Mouse (Mus musculus) testis, postnatal 10 days (tissue): Measurements from ENCODE around the gene Ddah2.
"Not testable (repeated sequence)": the region's sequence is repeated elsewhere in the genome, so short reads cannot be mapped to it uniquely, and the experiment has no call there.

Source experiments
- DNase-seq: peaks from one replicate; pipeline ENCODE4 v3.0.0; 2021; ENCODE audit warnings: low spot score

Gene Ddah2

DNA sequence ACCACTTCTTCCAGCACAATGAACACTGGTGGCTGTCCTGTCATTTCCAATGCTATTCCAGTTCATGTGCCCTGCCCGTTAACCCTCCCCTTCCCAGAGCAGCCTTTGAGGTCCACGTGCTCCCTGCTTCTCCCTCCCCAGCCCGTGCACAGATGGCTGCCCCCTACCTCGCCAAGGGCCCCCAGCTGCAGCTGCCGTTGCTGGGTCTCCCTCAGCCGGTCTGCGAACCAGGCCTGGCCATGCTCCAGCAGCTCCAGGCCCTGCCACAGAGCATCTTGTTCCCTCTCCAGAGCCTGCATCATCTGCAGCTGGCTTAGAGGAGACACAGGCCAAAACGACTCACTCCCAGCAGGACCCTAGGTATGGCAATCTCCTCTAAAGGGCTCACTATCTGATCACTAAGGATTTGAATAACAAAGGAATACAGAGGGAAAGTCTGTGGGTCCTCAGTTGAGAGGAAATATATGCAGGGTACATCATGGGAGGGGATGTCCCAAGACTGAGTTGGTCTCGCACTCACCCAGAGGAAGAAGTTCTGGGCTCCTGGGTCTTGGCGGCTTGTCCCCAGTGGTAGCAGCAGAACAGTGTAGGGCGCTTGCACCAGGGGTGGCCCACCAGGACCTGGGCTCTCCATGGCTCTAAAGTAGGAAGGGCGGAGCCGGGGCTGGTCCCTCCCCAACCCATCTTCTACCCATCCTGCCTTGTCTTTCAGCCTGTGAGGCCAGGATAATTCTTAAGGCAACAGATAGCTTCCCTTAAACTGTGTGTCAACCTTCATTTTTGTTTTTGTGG is 31.4 kb upstream of the Ddah2 start, which contains the start of gene Sapcd1:
Gene Sapcd1 (minus strand): TSS at position 740 of the 792 bp plus-strand sequence.
- peak; percentile 77 for DNase-seq

DNA sequence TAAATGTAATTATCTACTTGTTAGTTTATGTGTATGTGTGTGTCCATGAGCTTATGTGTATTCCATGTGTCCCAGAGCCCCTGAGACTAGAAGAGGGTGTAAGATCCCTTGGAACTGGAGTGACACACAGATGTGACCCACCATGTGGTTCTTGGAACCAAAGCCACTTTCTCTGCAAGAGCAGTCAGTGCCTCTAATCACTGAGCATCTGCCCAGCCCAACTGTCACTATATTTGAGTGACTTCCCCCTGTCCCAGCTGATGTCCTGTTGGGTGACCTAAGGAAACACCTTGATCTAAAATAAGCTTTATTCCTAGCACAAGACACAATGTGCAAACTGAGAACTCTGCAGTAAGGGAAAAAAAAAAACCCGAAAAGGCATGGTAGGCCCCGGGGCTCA is 30.5 kb upstream of the Ddah2 start:
- no peak for DNase-seq

DNA sequence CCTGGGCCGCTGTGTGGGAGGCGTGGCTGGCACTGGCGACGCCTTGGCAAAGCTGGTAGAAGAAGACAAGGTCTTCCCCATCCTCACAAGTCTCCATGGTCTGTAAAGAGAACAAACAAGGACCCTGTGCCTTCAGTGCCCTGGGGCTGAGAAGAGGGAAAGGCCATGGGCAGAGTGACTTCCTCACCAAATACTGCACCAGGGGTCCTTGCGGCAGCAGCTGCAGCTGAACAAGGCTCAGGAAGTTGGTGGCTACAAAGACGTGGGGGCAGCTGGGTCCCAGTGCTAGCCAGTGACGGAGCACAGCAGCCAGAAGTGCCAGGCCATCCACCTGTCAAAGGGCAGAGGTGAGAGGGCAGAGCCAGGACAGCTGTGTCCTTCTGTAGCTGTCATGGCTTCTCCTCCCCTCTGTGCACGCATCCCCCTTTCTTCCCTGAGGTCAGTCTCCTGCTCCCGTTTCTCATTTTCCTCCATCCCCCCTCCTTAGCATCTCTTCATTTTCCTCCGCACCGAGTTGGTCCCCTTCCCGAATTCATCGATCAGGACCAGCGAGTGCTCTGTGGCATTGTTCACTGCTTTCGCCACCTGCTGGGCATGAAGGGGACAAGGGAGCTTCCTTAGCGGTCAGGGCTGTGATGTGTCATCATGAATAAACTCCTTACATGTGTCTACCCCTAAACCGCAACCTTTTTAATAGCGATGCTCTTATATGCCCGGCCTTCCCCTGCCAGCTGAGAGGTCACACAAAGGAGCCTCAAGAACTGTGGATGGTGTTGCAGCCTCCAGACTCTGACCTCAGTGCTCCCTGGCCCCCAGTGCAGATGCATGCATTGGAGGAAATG is 28.9 kb upstream of the Ddah2 start:
- DNase-seq, result no peak

DNA sequence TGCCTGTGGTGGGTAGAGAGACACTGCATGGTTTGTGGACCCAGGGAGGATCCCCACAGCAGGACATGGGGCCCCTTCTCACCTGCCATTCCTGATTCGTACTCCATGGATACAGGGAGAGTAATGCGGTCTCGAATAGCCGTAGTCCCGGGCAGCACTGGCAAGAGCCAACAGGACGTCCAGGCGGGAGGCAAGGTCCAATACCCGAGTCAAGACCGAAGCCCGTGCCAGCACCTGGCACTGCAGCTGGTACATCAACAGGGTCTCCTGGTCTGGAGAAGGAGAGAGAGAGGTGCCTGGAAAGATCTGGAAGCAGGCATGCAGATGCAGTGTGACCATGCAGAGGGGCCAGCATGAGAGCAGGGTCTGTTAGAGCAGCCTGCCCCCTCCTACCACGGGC is 27.6 kb upstream of the Ddah2 start:
- DNase-seq, result no peak

DNA sequence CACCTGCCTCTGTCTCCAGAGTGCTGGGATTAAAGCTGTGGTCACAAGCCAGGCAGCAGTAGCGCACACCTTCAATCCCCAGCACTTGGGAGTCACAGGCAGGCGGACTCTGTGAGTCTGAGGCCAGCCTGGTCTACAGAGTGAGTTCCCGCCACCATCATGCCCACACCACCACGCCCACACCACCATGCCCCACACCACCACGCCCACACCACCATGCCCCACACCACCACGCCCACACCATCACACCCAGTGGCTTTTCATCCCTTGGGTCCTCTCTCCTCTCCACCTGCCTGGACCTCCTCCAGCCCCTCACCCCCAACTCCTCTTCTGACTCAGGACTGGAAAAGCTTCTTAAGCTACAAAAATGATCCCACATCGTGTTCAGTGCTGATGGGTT is 27.0 kb upstream of the Ddah2 start:
- no peak for DNase-seq

DNA sequence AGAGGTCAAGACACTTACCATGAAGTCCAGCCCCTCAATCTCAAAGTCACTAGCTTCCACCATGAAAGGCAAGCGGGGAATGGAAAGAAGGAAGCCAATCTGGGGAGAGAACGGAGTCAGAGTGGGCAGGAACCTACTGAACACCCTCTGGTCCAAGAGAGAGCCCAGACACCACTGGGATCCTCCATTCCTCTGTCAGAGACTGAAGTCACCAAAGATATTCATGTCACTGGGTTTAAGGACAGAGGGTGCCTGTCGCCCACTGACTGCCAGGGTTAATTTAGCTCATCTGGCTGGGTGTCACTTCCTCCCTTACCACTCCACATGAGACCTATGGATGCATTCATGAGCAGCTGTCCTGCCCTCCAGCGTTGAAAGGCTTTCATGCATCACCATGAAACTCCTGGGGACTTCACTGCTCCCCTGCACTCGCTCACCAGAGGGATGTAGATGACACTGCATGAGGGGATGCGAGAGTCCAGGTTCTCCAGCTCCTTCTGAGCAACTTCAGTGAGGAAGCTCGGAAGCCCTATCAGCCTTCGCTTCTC is 26.4 kb upstream of the Ddah2 start:
- no peak for DNase-seq

DNA sequence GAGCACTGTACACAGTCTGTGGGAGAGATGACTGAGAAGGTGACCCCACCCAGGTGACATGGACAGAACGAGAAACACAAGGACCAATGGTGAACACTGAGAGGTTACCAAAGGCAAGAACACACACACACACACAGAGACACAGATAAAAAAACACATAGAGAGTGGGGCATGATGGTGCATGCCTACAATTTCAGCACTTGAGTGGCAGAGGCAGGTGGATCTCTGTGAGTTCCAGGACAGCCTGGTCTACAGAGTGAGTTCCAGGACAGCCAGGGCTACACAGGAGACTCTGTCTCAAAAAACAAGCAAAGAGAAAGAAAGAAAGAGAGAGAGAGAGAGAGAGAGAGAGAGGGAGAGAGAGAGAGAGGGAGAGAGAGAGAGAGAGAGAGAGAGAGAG is 25.1 kb upstream of the Ddah2 start:
- DNase-seq, result not testable (repeated sequence)

DNA sequence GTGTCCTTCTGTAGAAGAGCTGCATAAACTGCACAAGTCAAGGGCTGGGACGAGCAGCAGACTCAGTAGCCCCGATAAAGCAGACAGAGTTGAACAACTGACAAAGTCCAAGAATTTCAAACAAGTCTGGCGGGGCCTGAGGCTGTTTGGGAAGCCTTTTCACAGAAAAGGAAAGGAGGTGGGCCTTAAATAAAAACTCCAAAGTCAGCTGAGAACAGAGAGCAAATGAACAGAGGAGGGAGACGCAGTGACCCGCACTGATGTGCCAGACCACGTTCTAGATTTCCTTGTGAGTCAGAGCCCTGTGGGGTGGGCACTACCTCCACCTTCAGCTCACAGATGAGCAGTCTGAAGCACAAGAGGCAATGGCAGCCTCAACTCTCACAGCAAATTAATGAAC is 23.9 kb upstream of the Ddah2 start:
- DNase-seq, result no peak

DNA sequence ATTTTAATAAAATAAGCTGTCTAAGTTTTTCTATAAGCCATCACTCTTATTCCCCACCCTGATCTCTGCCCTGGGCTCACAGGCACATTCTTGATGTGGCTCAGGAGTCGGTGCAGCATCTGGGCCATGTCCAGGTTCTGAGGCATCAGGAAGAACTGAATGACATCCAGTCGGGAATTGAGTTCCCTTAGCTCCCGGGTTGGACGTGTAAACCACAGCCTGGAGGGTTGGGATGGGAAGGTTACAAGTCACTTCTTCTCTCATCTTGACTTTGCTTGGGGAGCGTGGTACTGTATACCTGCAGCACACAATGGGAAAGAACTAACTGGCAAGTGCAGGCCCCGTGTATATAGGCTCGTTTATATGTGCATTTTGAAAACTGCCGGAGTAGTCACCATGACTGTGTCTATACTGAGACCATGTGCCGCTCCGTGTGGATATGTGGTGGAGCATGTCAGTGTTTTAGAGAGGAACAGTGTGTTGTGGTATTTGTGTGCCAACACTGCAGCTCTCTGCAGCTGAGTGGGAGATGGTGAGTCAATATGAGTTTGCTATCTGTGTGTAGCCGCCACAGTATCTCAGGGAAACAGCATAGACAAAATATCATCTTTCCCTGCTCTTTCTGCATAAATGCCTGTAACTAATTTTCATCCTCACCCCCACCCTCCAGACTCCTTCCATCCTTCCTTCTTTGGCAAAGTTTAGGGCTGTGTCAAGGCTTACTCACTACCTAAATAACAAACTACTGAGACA is 19.5 kb upstream of the Ddah2 start:
- no peak for DNase-seq

DNA sequence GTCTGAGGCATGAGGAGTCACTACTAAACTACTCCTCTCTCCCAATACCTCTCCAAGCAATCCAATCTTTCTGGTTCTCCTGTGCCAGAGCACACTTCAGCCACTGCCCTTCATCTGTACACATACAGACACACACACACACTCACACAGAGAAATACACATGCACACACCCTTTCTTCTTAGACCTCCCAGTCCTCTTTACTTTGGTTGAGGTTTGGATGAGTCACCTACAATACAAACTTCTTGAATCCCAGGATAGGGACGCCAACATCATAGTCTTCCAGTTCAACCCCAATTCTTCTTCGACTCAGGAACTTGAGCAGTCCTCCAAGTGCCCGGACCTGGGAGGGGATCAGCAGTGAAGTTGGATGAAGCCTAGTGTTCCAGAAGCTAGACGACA is 15.0 kb upstream of the Ddah2 start:
- DNase-seq, result no peak

DNA sequence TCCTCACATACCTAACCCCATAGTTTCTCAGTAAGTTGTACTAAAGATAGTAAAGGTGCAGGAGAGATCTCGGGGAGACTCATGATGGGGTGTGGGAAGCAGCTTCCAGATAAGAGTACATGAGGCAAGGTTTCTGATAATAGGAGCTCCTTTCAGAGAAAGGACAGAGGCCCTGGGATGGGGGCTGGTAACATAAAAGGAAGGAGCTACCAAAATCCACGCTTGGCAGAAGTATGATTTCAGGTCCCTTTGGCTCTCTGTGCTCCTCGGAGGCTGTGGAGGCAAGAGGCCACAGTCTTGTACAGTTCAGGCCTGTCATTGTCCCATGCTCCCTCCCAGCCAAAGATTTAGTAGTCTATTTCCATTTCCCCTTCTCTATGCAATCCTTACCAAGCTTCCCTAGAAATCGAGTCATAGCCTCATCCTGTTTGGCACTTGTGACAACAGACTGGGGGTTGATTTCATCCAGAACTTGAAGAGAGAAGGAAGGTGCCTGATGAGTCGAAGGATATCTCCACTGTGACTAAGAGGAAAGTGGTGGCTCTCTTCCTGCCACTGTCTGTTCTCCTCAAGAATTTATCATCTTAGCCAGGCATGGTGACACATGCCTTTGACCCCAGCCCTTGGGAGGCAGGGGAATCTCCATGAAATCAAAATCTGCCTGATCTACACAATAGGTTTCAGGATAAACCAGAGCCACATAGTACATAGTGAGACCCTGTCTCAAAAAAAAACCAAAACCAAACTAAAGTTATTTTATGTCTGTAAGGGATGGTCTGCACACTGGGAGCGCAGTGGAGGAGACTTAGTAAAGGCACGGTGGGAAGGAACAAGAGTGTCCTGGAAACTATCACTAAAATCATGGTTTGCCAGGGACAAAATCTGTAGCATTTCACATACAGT is 13.7 kb upstream of the Ddah2 start:
- no peak for DNase-seq

DNA sequence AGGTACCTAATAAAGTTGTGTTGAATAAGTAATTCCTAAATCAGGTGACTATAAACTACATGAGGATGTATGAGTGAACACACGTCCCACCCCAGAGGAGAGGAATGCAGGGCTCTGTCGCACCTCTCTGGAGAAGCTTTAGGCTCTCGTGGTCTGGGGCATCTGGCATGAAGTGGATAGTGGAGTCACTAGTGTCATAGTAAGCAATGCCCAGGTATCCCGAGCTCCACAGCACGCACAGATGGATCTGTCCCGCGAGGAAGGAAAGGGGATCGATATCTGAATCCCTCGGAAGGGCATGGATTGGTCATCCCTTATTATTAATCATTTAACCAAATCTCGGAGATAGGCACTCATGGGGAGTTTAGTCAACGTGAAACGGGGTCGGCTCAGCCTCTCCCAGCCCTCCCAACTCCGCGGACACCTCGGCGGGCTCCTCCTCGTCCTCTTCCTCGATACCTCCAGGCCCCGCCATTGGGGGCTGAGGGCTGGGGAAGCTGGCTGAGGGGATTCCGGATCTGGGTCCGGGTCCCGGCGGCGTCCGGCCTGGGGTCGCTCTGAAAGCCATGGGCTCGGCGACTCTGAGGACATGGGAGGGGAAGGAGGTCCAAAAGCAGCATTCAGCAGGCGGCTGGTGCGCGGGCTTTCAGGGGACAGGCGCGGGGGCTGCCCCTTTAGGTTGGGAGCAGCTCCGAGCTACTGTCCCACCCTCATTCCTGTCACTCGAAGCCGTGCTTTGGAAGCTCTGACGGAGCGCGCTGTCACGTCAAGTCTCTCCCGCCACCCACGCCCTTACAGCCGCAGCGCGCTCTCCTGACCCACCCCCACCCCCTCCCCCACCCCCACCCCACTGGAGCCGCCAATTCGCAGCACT is 12.8 kb upstream of the Ddah2 start:
- no peak for DNase-seq

DNA sequence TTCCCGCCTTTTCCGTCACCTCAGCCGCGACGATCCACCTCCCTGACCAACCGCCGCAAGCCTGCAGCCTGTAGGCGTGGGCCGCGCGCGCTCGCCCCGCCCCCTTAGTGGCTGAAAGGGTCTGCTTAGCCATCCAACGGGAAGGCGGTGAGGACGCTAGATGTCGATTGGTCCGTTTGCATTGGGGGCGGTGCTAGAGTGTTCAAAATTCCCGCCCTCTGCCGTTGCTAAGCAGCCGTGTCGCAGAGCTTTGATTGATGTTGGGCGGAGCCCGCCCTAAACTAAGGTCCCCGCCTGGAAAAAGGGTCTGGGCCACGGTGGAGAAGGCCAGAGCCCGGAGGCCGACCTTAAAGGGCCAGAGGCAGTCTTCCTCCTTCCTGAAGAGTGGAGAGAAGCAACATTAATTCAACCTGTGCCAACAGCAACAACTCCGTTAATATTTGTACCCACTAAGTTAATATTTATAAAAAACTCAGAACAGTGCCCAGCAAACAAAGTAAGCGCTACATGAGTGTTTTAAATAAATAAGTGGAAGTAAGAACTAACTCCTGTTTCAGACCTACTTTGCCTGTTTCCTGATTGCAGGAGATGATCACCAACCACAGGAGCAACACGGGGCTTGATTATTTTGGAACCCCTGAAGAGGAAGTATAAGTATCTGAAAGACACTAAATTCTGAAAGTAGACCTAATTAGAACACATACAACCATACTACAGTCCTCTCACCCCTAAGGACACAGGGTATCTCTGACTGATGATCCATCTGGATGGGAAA is 12.0 kb upstream of the Ddah2 start, which contains the start of gene Msh5:
Gene Msh5 (minus strand): TSS at position 65 of the 775 bp plus-strand sequence.
- peak; percentile 99 for DNase-seq

DNA sequence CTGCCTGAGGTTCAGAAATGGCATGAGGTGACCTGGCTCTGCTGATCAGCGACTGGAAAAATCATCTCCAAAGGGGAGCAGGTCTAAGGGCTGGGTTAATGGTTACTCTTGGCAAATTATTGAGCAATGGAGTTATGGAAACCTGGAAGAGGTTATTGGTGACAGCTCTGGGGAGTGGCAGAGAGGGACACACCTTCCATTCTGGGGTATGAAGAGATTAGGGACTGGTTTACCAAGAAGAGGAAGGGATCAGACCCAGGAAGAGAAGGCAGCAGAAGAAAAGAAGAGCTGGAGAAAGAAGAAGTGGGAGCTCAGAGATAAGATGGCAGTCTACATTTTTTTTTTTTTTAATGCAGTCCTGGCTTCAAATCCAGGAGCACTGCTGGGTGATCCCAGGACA is 11.1 kb upstream of the Ddah2 start:
- no peak for DNase-seq

DNA sequence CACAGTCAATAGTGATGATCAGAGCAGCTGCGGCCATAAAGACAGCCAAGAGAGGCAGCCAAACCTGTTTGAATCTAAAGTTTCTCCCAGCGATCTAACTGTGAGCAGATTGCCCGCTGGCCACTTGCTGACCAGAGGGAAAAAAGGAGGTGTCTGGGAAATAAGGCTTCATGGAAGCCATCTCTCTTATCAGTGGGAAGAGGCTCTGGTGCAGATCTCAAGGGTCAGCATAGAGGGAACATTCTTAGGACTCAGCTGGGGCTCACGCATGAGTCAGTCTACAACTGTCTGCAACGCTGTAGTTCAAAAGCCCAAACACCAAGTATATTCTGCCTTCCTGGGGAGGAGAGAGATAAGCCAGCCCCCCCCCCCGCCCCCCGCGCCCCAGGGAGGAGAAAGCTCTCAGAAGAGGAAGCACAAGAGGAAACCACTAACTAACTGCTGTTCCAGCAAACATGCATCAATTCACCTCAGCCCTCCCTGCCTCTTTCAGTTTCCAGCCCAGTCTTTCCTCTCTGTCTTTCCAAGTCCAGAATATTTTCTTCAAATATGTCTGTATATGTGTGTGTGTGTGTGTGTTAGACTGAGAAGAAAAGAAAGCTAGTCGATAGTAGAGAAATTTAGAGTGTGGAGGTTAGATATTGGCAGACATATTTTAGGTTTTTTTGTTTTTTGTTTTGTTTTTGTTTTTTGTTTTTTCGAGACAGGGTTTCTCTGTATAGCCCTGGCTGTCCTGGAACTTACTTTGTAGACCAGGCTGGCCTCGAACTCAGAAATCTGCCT is 10.5 kb upstream of the Ddah2 start:
- no peak for DNase-seq

DNA sequence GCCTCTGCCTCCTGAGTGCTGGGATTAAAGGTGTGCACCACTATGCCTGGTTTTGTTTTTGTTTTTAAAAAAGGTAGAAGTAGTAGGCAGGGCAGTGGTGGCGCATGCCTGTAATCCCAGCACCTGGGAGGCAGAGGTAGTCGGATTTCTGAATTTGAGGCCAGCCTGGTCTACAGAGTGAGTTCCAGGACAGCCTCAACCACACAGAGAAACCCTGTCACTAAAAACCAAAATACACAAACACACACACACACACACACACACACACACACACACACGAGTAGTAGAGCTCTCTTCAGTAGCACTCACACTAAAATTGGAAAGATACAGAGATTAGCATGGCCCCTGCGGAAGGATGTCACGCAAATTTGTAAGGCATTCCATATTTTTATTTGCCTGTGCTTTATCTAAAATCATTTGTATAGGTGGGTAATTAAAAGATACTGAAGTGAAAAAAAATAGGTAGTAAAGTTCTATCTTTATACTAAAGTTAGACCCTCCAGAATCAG is 9.8 kb upstream of the Ddah2 start:
- no peak for DNase-seq

DNA sequence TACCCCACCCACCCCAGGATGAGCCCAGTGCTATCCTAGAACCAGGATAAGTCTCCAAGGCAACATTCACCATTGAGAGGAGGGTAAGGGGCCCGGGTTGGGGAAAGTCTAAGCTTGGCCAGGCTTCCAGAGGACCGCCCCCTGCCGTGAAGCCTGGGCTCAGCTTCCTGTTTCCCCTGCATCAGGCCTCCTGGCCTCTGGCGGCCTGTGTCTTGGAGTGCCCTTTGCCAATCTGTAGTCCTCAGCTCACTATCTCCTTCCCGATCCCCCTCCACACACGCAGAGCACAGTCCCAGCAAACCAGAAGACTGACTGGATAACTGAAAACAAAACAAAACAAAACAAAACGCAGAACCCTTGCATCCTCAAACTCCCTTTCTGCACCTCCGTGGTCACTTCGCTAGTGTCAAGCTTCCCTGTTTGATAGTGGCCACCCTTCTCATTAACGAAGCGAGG is 9.2 kb upstream of the Ddah2 start, which contains the start of gene Clic1:
Gene Clic1 (plus strand): TSS at position 406 of the 456 bp plus-strand sequence.
- peak; percentile 76 for DNase-seq

DNA sequence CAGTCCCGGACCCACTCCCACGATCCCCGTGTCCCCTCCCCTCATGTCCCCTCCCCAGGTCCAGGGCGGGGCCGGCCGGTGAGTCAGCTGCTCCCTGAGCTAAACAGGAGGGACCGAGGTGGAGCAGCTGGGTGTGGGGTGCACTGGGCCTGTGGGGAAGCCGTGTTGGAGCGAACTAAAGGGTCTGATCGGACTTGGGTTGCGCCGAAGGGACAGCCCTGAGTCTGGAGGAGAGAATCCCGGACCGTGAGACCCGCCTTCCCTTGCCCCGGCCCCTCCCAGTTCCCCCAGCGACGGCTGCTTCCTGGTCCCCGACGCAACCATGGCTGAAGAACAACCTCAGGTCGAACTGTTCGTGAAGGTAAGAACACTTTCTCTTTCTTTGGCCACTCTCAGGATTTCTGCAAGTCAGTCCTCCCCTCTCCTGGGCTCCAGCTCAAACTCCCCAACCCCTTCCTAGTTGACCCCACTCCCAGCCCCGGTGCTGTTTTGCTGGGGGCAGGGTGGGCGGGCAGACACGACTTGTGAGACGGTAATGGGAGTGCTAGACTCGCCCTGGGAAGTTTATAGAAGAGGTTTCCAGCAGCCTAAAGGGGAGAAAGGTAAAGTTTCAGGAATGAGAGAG is 8.6 kb upstream of the Ddah2 start:
- DNase-seq, result peak; percentile 86
